23 mouse cellular contexts compared by ENCODE assay signal in genomic region chr8:11266471-11266870, GRCm38 (mm10). TPM values are rescaled to one million over a fixed set of nuclear protein-coding genes. Genes with fewer than 3 reads are reported as not detected.
"Had no signal": no experiment of that assay in that cellular context is flagged by ENCODE, and none has a peak within 500 bp of the region (broad histone marks: within the 10 kb centered on the region; RNA-seq: fewer than 3 reads in every experiment).

No protein-coding gene starts in this region.

- H3K27ac ChIP-seq: heart, adult 2 months; hindbrain, embryonic 10.5 days; hindbrain, embryonic 12.5 days; hindbrain, embryonic 14.5 days; intestine, embryonic 15.5 days; layer of hippocampus, adult 2 months; left cerebral cortex, adult 2 months; limb, embryonic 10.5 days; limb, embryonic 12.5 days; liver, embryonic 13.5 days; liver, embryonic 15.5 days had no signal

- H3K4me1 ChIP-seq: hindbrain, embryonic 12.5 days; liver, embryonic 13.5 days; liver, embryonic 15.5 days had no signal

- H3K4me3 ChIP-seq: heart, adult 2 months; heart, embryonic 13.5 days; heart, embryonic 15.5 days; hindbrain, embryonic 10.5 days; hindbrain, embryonic 12.5 days; intestine, embryonic 15.5 days; layer of hippocampus, adult 2 months; left cerebral cortex, adult 2 months; limb, embryonic 10.5 days; limb, embryonic 12.5 days; liver, embryonic 13.5 days; liver, embryonic 15.5 days had no signal

- H3K9me3 ChIP-seq: heart, embryonic 13.5 days; heart, embryonic 15.5 days; hindbrain, embryonic 10.5 days; hindbrain, embryonic 12.5 days; intestine, embryonic 15.5 days; limb, embryonic 10.5 days; limb, embryonic 12.5 days; liver, embryonic 13.5 days; liver, embryonic 15.5 days had no signal

- H3K36me3 ChIP-seq: heart, embryonic 15.5 days; hindbrain, embryonic 10.5 days; hindbrain, embryonic 12.5 days; intestine, embryonic 15.5 days; limb, embryonic 12.5 days; liver, embryonic 13.5 days; liver, embryonic 15.5 days had no signal

- DNase-seq: gastrocnemius, postnatal 14 days; heart, adult 2 months; heart, postnatal 14 days; heart, postnatal 4 days; kidney, adult 18-20 months; kidney, adult 8-10 months; kidney, postnatal 10 days; kidney, postnatal 25 days; kidney, postnatal 4 days; liver; liver, embryonic 13.5 days had no signal

- H3K27me3 ChIP-seq: heart, embryonic 13.5 days; heart, embryonic 15.5 days; hindbrain, embryonic 12.5 days; intestine, embryonic 15.5 days; limb, embryonic 12.5 days; liver, embryonic 13.5 days; liver, embryonic 15.5 days had no signal

RNA-seq across cellular contexts. Expression of gene Col4a2, which starts 46.1 kb away (rescaled TPM):
- polyA plus RNA-seq: inflammation-experienced regulatory T-cells, adult 6 months had no signal
